Mouse (Mus musculus) skeletal muscle tissue, postnatal 0 days (tissue): Measurements from ENCODE around the gene Crebbp. TPM values are rescaled to one million over a fixed set of nuclear protein-coding genes. Genes with fewer than 3 reads are reported as not detected.

ENCODE experiments used
- microRNA-seq, 2 experiments: library from miRNA; unstranded; fragments of <30 nt; microRNA quantifications; one replicate each; pipeline ENCODE4; 2016
- polyA plus RNA-seq: library from polyadenylated mRNA; unstranded; fragments of >200 nt; fragmentation: Nextera tagmentation; extraction: Ambion mirVana; gene quantifications from 2 replicates; pipeline ENCODE4 v1.2.1, GENCODE M21; 2015

Crebbp gene
- 15.6 and 16.7 TPM in 2 replicates for polyA plus RNA-seq

DNA sequence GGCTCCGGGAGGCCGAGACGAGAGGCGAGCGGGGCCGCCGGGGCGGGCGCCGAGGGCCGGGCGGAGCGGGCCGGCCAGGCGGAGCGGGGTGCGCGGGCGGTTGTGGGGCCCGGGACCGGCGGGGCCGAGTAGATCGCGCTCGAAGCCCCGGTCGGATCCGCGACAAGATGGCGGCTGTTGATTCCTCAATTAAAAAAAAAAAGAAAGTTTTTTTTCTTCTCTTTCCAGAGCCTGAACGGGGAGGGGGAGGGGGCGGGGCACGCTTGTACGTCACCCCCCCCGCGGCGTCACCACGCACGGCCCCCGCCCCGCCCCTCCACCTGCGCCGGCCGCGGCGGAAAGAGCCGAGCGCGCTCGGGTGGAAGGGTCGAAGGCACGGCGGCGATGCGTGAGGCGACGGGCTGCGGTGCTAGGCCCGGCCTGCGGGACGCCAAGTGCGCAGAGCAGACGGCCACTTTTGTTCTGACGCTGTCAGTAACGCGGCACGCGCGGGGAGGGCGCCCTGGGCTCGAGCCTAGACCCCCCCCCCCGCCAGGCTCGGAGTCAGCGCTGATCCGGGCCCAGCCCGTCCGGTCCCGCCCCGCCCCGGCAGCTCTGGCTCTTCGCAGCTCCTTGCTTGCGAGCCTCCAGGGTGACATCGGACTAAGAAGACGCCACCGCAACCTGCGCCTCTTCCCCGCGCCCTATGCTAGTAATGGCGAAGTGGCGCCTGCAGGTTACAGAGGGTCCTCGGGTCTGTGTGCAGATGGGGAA, at the start of gene Crebbp:
Gene Crebbp (minus strand): TSS at position 199 of the 753 bp plus-strand sequence.

DNA sequence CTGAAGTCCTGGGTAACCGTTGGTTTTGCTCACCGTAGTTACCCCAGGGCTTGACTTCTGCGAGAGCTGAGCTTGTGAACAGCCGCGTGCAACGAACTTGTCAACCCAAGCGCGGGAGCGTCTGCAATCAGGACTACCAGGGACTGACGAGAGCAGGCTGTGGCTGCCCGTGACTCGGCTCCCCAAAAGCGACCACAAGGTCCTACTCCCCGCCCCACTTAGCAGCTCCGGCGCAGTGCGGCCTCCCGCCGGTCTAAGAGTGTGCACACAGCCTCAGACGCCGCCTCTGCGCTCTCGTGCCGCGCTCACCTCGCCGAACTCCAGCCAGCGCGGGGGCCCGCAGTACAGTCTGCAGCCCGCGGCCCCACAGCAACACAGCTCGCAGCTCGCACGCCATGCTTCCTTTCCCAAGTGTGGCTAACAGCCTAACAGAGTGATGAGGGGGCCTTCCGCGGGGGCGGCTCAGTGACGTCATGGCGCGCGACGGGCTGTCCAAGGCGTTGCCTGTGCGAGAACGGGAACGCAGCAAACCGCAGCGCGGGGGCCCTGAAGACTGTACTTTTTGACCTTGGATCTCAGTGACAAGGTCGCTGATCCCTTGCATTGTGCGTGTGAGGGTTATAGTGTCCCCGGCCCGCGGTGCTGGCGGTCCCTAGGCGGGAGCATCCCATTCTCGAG, 136.3 kb downstream of the Crebbp start, which contains the start of gene Trap1:
Gene Trap1 (minus strand): TSS at position 444 of the 678 bp plus-strand sequence.

DNA sequence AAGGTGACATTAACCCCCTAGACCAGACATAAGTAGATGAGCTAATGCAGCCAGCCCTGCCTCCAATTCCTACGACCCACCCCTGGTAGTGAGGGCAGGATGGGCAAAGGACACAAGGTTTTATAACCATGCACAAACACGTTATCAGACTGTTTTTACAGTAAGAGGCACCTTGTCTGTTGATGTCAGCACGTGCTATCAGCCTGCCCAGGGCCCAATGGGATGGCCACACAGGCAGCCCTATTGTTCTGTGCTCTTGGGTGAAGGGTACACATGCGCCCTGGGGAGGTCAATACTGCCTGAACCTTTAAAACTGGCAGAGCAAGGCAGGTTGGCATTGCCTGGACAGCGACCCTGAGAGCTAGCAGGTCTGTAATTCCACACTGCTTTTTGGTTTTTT, 177.0 kb downstream of the Crebbp start, which contains the start of gene Dnase1:
Gene Dnase1 (plus strand): TSS at position 136 of the 400 bp plus-strand sequence.

Small RNA genes lying within 50 kb of the gene (microRNA-seq; reads per million reads assigned to microRNA genes)
- 0 reads per million in 2 experiments for gene Gm23413

Other genes with a start within 250 kb of the Crebbp start
- 1.1 and 1.3 TPM in 2 replicates for gene Nlrc3, start 237.4 kb downstream of the Crebbp start, polyA plus RNA-seq
- gene Slx4, start 210.2 kb downstream of the Crebbp start, polyA plus RNA-seq: 3.8 and 5.2 TPM in 2 replicates
- gene Dnase1, start 177.1 kb downstream of the Crebbp start, polyA plus RNA-seq: 0.69 and 1.3 TPM in 2 replicates
- 76.4 and 84.2 TPM in 2 replicates for gene Trap1, start 136.2 kb downstream of the Crebbp start, polyA plus RNA-seq
- 2.8 TPM in 2 replicates for gene Adcy9, start 206.5 kb upstream of the Crebbp start, polyA plus RNA-seq